Mouse (Mus musculus) heart, postnatal 14 days (tissue): Measurements from ENCODE around the gene Slc10a7. TPM values are rescaled to one million over a fixed set of nuclear protein-coding genes. Genes with fewer than 3 reads are reported as not detected.

ENCODE experiments used
- DNase-seq, 2 experiments: peaks; one replicate each; pipeline ENCODE4 v3.0.0; 2021 to 2022
- intact Hi-C: fragments of 180-260 bp; cut with DNase I; formaldehyde crosslinking; loops from one replicate; pipeline ENCODE4 v1.15.1; 2025
- total RNA-seq, 2 experiments: library from RNA; stranded (reverse); gene quantifications; 2 replicates each; pipeline ENCODE4 v1.2.3; 2021

The Slc10a7 gene
- total RNA-seq, 2 experiments from 2014 or later, result 7.6 to 9.0 TPM

DNA sequence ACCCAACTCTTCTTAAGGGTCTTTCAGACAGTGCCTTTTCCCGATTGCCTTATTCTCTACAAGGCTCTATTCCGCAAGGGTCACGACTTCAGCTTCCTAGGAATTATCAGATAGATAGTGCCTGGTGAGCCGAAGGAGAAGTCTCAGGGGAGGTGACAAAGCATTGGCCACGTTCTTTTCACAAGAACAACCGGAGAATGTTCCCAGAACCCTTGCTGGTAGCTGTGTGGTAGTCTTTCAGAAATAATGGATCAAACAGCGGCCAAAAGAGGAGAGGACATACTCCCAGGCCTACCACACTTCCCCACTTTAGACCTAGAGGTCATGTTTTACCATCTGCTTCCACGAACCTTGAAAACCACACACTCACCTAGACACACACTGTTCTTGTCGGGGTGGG is 267.7 kb downstream of the Slc10a7 start:
- DNase-seq, result no peak

More for the DNA sequence above, 267.7 kb downstream of the Slc10a7 start:
- intact Hi-C loops, result no loop called here

Other genes with a start within 250 kb of the Slc10a7 start
- gene Pou4f2, start 72.7 kb upstream of the Slc10a7 start, total RNA-seq, result not detected
- 10 to 100 TPM; 24.0 to 26.0 TPM for gene Rbmxl1, start 448 bp upstream of the Slc10a7 start, total RNA-seq